Mouse (Mus musculus) liver, adult 2 months (tissue): Measurements from ENCODE around the gene Tex37.

Experiments
- CTCF ChIP-seq: fragments of 200-500 bp; IDR thresholded peaks from 2 replicates; pipeline ENCODE4 v1.5.1; 2011; ENCODE audit warnings: low read depth, low read length, control low read depth
- POLR2A ChIP-seq: fragments of 200-500 bp; IDR thresholded peaks from 2 replicates; pipeline ENCODE4 v1.6.1; 2011; ENCODE audit warnings: low read length, control low read depth; ENCODE audit not compliant: insufficient read depth; ENCODE audit errors: extremely low read depth

- TF ChIP-seq CTCF (no peak), POLR2A (no peak)
These were observed 47.0 kb upstream of the Tex37 start for GRCm38 (mm10) chr6:70965694-70966093.
